Mouse (Mus musculus) myocyte (in vitro differentiated cells): ENCODE measurements around the gene Esrrb.

ENCODE experiments used
- E2F4 ChIP-seq: IDR thresholded peaks from one replicate; pipeline ENCODE4 v1.6.1; 2011; ENCODE audit warnings: mild to moderate bottlenecking, control low read depth, moderate library complexity; ENCODE audit not compliant: insufficient read depth
- MAX ChIP-seq: IDR thresholded peaks from one replicate; pipeline ENCODE4 v1.6.1; 2011; ENCODE audit warnings: low read depth, mild to moderate bottlenecking, control low read depth
- MYOD1 ChIP-seq, 3 experiments: IDR thresholded peaks; one replicate each; pipeline ENCODE4 v1.6.1; 2011; ENCODE audit warnings: control low read depth in 2 of 3, low read depth in 2 of 3, mild to moderate bottlenecking in 2 of 3, moderate library complexity in 1 of 3; ENCODE audit not compliant: insufficient read length in 2 of 3, control insufficient read depth in 1 of 3
- MYOG ChIP-seq, 3 experiments: IDR thresholded peaks; one replicate each; pipeline ENCODE4 v1.6.1; 2011; ENCODE audit warnings: control low read depth in 2 of 3, low read depth in 2 of 3, mild to moderate bottlenecking in 2 of 3; ENCODE audit not compliant: insufficient read length in 2 of 3, control insufficient read depth in 1 of 3, insufficient read depth in 1 of 3
- POLR2A ChIP-seq: IDR thresholded peaks from one replicate; pipeline ENCODE4 v1.6.1; 2011; ENCODE audit warnings: low read depth, mild to moderate bottlenecking, control low read depth, moderate library complexity; ENCODE audit not compliant: insufficient read length
- POLR2AphosphoS2 ChIP-seq: IDR thresholded peaks from one replicate; pipeline ENCODE4 v1.6.1; 2011; ENCODE audit warnings: low read depth, control low read depth; ENCODE audit not compliant: insufficient read length
- SRF ChIP-seq: IDR thresholded peaks from one replicate; pipeline ENCODE4 v1.6.1; 2011; ENCODE audit warnings: low read depth; ENCODE audit not compliant: control insufficient read depth, insufficient read length
- TCF12 ChIP-seq: IDR thresholded peaks from one replicate; pipeline ENCODE4 v1.6.1; 2011; ENCODE audit warnings: mild to moderate bottlenecking, control low read depth; ENCODE audit not compliant: poor library complexity, insufficient read depth, severe bottlenecking
- USF1 ChIP-seq: IDR thresholded peaks from one replicate; pipeline ENCODE4 v1.6.1; 2011; ENCODE audit warnings: low read depth, mild to moderate bottlenecking, control low read depth, moderate library complexity

GRCm38 (mm10) chr12:86538711-86539110, 177.8 kb downstream of the Esrrb start:
- no peak for TF ChIP-seq POLR2A
- TF ChIP-seq USF1, result no peak
- TF ChIP-seq MYOG (IDR thresholded peaks at IDR 0.05; ENCODE audit: control insufficient read depth in 1 of 3, insufficient read depth in 1 of 3, insufficient read length in 2 of 3, low read depth in 2 of 3), result no peak
- no peak for TF ChIP-seq E2F4
- no peak for TF ChIP-seq MYOD1 (IDR thresholded peaks at IDR 0.05; ENCODE audit: control insufficient read depth in 1 of 3, insufficient read length in 2 of 3, low read depth in 2 of 3)
- TF ChIP-seq MAX, result no peak
- TF ChIP-seq TCF12, result no peak
- TF ChIP-seq SRF, result no peak
- TF ChIP-seq POLR2AphosphoS2, result no peak
